ENCODE assay signal across 13 mouse cellular contexts in genomic region chr19:29945557-29946422, GRCm38 (mm10). TPM values are rescaled to one million over a fixed set of nuclear protein-coding genes. Genes with fewer than 3 reads are reported as not detected.
DNase-seq lines count a peak whose midpoint lies in the region; ATAC-seq and TF ChIP-seq lines count a peak whose summit lies in the region.
"Had no signal": no experiment of that assay in that cellular context is flagged by ENCODE, and none has a peak within 500 bp of the region (broad histone marks: within the 10 kb centered on the region; RNA-seq: fewer than 3 reads in every experiment).

No protein-coding gene starts in this region.

- no peak overlapping the region for H3K9ac ChIP-seq in heart, embryonic 11.5 days (ENCODE audit: low read depth, low read length)
- no peak overlapping the region for H3K9ac ChIP-seq in CH12.LX (ENCODE audit: insufficient read depth, low read depth)
- H3K9ac ChIP-seq in forebrain, embryonic 13.5 days, result no peak overlapping the region

- no peak for DNase-seq in heart, adult 8-10 months (ENCODE audit: low spot score)
- DNase-seq in left cerebral cortex, adult 2 months (ENCODE audit: extremely low spot score in 1 of 2, low spot score in 2 of 2), result no peak
- no peak for DNase-seq in left cerebral cortex, postnatal 10 days (ENCODE audit: extremely low spot score in 1 of 2, low spot score in 2 of 2)
- DNase-seq in CH12.LX (ENCODE audit: extremely low read depth), result no peak
- peak; percentile 65 for DNase-seq in brain, adult 2 months (ENCODE audit: low read depth, low spot score)

- intact Hi-C loops in left cerebral cortex, adult 2 months (cut with DNase I), result no loop called here
- intact Hi-C loops in left cerebral cortex, postnatal 10 days (cut with DNase I), result no loop called here

- H3K4me3 ChIP-seq in heart, embryonic 11.5 days (ENCODE audit: low read depth, low read length), result no peak overlapping the region
- no peak overlapping the region for H3K4me3 ChIP-seq in left cerebral cortex, adult 2 months
- H3K4me3 ChIP-seq in CH12.LX (replicated peaks in 1 of 3; ENCODE audit: low read depth in 2 of 3, low read length in 2 of 3, poor library complexity in 1 of 3), result no peak overlapping the region
- no peak overlapping the region for H3K4me3 ChIP-seq in forebrain, embryonic 13.5 days

- H3K4me2 ChIP-seq in heart, embryonic 11.5 days, result peak overlapping the region; percentile 5
- peak overlapping the region; percentile 78 for H3K4me2 ChIP-seq in CH12.LX (ENCODE audit: insufficient read depth, low read depth, poor library complexity, severe bottlenecking)
- no peak overlapping the region for H3K4me2 ChIP-seq in forebrain, embryonic 13.5 days

- H3K36me3 ChIP-seq in heart, embryonic 11.5 days (ENCODE audit: control insufficient read depth, insufficient read depth, low read length), result no peaks in the 10 kb centered on the region
- H3K36me3 ChIP-seq in CH12.LX (replicated peaks in 1 of 2; ENCODE audit: control insufficient read depth in 1 of 2, insufficient read depth in 1 of 2, low read length in 1 of 2), result no peaks in the 10 kb centered on the region
- no peaks in the 10 kb centered on the region for H3K36me3 ChIP-seq in forebrain, embryonic 13.5 days (ENCODE audit: poor library complexity, severe bottlenecking)

- dilution Hi-C loops in CH12.LX (cut with MboI; ENCODE audit: extremely low pct_ligation_motif_present, extremely low pct_unique_long_range_greater_than_20kb, low sequenced_read_pairs), result no loop called here

- no peak for TF ChIP-seq CTCF in left cerebral cortex, adult 2 months (IDR thresholded peaks at IDR 0.05)
- TF ChIP-seq CTCF in CH12.LX (conservative IDR thresholded peaks at IDR 0.05 in 1 of 2, IDR thresholded peaks at IDR 0.05 in 1 of 2; ENCODE audit: low read depth in 2 of 2, low read length in 2 of 2), result no peak

- in situ Hi-C loops in CH12.LX (cut with MboI; ENCODE audit: low pct_ligation_motif_present, low pct_unique_long_range_greater_than_20kb, low sequenced_read_pairs), result no loop called here

- no peaks in the 10 kb centered on the region for H3K27me3 ChIP-seq in heart, embryonic 11.5 days (ENCODE audit: control insufficient read depth, insufficient read depth, low read length)
- no peaks in the 10 kb centered on the region for H3K27me3 ChIP-seq in CH12.LX (replicated peaks)
- H3K27me3 ChIP-seq in forebrain, embryonic 13.5 days, result no peaks in the 10 kb centered on the region

- TF ChIP-seq POLR2A in CH12.LX (IDR thresholded peaks at IDR 0.05; ENCODE audit: low read depth, low read length), result no peak

- 15% methylated on average over 11 of the region's 11 CpGs for WGBS in heart, embryonic 11.5 days (ENCODE audit: insufficient replicate concordance)
- 15% methylated on average over 11 of the region's 11 CpGs for WGBS in forebrain, embryonic 13.5 days

- H3K4me1 ChIP-seq in heart, embryonic 11.5 days (ENCODE audit: control insufficient read depth, insufficient read depth, low read length), result peaks cover 6% of the 10 kb centered on the region; the same call in 1 of the 2 replicates
- peaks cover 5 to 19% of the 10 kb centered on the region in 2 experiments for H3K4me1 ChIP-seq in CH12.LX (ENCODE audit: control insufficient read depth in 1 of 2, insufficient read depth in 2 of 2)
- H3K4me1 ChIP-seq in forebrain, embryonic 13.5 days, result peaks cover 11% of the 10 kb centered on the region

- TF ChIP-seq RAD21 in CH12.LX (IDR thresholded peaks at IDR 0.05; ENCODE audit: low read depth, low read length), result no peak

- no peaks in the 10 kb centered on the region for H3K9me3 ChIP-seq in heart, embryonic 11.5 days (replicated peaks; ENCODE audit: control insufficient read depth, low read length)
- H3K9me3 ChIP-seq in CH12.LX (replicated peaks; ENCODE audit: low read length), result no peaks in the 10 kb centered on the region
- no peaks in the 10 kb centered on the region for H3K9me3 ChIP-seq in forebrain, embryonic 13.5 days (replicated peaks)

- no peaks in the 10 kb centered on the region for H3K79me2 ChIP-seq in CH12.LX (replicated peaks; ENCODE audit: control insufficient read depth, extremely low read depth, insufficient read depth, poor library complexity, severe bottlenecking)

- H3K27ac ChIP-seq in heart, embryonic 11.5 days (ENCODE audit: low read depth, low read length), result peak overlapping the region; percentile 29; the same call in 1 of the 2 replicates
- H3K27ac ChIP-seq in left cerebral cortex, adult 2 months, result peak overlapping the region; percentile 28; the same call in 1 of the 2 replicates
- no peak overlapping the region for H3K27ac ChIP-seq in CH12.LX (ENCODE audit: insufficient read depth, low read depth)
- H3K27ac ChIP-seq in forebrain, embryonic 13.5 days, result no peak overlapping the region

- ATAC-seq in heart, embryonic 11.5 days (replicated peaks; ENCODE audit: insufficient number of reproducible peaks, low FRiP score, low TSS enrichment), result no peak
- no peak for ATAC-seq in forebrain, embryonic 13.5 days
- ATAC-seq in CD4-positive, CD25-positive, alpha-beta regulatory T cell, adult 4 months, result no peak

- no peak for TF ChIP-seq EP300 in CH12.LX (IDR thresholded peaks at IDR 0.05; ENCODE audit: low read length)

TF ChIP-seq in CH12.LX, 34 proteins besides CTCF, POLR2A, EP300 and RAD21:
- TF ChIP-seq MYC (IDR thresholded peaks at IDR 0.05; ENCODE audit: low read depth, low read length) (no peak), ZMIZ1 (IDR thresholded peaks at IDR 0.05; ENCODE audit: low read depth, low read length) (no peak), UBTF (IDR thresholded peaks at IDR 0.05; ENCODE audit: low read depth, low read length) (no peak), CHD2 (IDR thresholded peaks at IDR 0.05; ENCODE audit: low read length) (no peak)

RNA-seq across cellular contexts. Expression of gene Il33, which starts 20.9 kb away (rescaled TPM):
- 1.3 and 3.1 TPM in 2 replicates for polyA plus RNA-seq in heart, embryonic 11.5 days (2014; fragmentation: Nextera tagmentation; extraction: Ambion mirVana)
- 10 to 100 TPM in 2 of 4 experiments, 1 to 10 TPM in 2; 5.7 to 12.2 (median 9.4) TPM for total RNA-seq in heart, adult 8-10 months (2022)
- 10 to 100 TPM; 29.9 to 37.1 TPM for total RNA-seq in left cerebral cortex, adult 2 months (2021)
- total RNA-seq in left cerebral cortex, postnatal 10 days (2021), result 1 to 10 TPM; 5.8 to 6.2 TPM
- total RNA-seq in CH12.LX (2012; rRNA removed) (0.08 TPM in 1 of 2 replicates, not detected in the other), CH12.LX (2014; rRNA removed) (0.32 and 0.39 TPM in 2 replicates)
- polyA plus RNA-seq in CH12.LX (2012; ENCODE audit: insufficient read length, low read depth), result 0.24 and 0.29 TPM in 2 replicates
- 0.23 and 0.34 TPM in 2 replicates for polyA plus RNA-seq in forebrain, embryonic 13.5 days (2015; fragmentation: Nextera tagmentation; extraction: Ambion mirVana)
- not detected for polyA plus RNA-seq in CD4-positive, CD25-positive, alpha-beta regulatory T cell, adult 4 months (2017; shearing (Covaris generic))

RNA-seq across cellular contexts. Expression of gene Trpd52l3, which starts 57.8 kb away (rescaled TPM):
- polyA plus RNA-seq in heart, embryonic 11.5 days (2014; fragmentation: Nextera tagmentation; extraction: Ambion mirVana), result not detected in 2 replicates
- not detected for total RNA-seq in heart, adult 8-10 months (2022)
- not detected for total RNA-seq in left cerebral cortex, adult 2 months (2021)
- not detected for total RNA-seq in left cerebral cortex, postnatal 10 days (2021)
- total RNA-seq in CH12.LX (2012; rRNA removed) (not detected in 2 replicates), CH12.LX (2014; rRNA removed) (not detected in 2 replicates)
- not detected in 2 replicates for polyA plus RNA-seq in CH12.LX (2012; ENCODE audit: insufficient read length, low read depth)
- polyA plus RNA-seq in forebrain, embryonic 13.5 days (2015; fragmentation: Nextera tagmentation; extraction: Ambion mirVana), result not detected in 2 replicates
- polyA plus RNA-seq in CD4-positive, CD25-positive, alpha-beta regulatory T cell, adult 4 months (2017; shearing (Covaris generic)), result not detected
- total RNA-seq: adrenal gland, adult 18-20 months; left cerebral cortex, postnatal 25 days had no signal
- polyA plus RNA-seq: forebrain, embryonic 11.5 days; kidney, embryonic 14.5 days; lung, embryonic 16.5 days had no signal

Comparison
In these comparisons a context has a peak if more than half of its experiments do, and no peak if none do; other contexts are left out.
1. H3K27ac ChIP-seq: peak in heart, embryonic 11.5 days (single experiment) and left cerebral cortex, adult 2 months (single experiment); none in CH12.LX (single experiment) and forebrain, embryonic 13.5 days (single experiment).
2. RNA of gene Il33, which starts 20.9 kb away (total RNA-seq): 29.9 to 37.1 TPM in left cerebral cortex, adult 2 months, 5.7 to 12.2 TPM in heart, adult 8-10 months and 5.8 to 6.2 TPM in left cerebral cortex, postnatal 10 days; 0.08 to 0.39 TPM in CH12.LX; every median in the first group is over 4 times any median in the second.